Mouse (Mus musculus) forebrain, embryonic 11.5 days (tissue): ENCODE measurements at regions not wholly inside any gene's neighbourhood (a gene's known extent, or its start where the extent isn't known, plus 50 kb on each side); places are given as distances from the start of the nearest gene placed in this dataset.
A peak's percentile ranks its signal among the peaks of the same experiment; 100 is the strongest.

ENCODE experiments used
- ATAC-seq: fragments of 200-750 bp; cut with Nextera tagmentation; replicated peaks from 2 replicates; pipeline ENCODE4 v1.8.0; 2017; ENCODE audit warnings: moderate TSS enrichment; ENCODE audit not compliant: low FRiP score
- DNase-seq: peaks from one replicate; pipeline ENCODE4 v3.0.0-alpha.2; 2017; ENCODE audit warnings: low spot score
- H3K27ac ChIP-seq: fragments of 300-500 bp; sonication (generic); 2 replicates; pipeline ENCODE4 v1.5.1; 2014; ENCODE audit warnings: low read depth, low read length
- H3K27me3 ChIP-seq: fragments of 300-500 bp; sonication (generic); 2 replicates; pipeline ENCODE4 v1.6.1; 2014; ENCODE audit warnings: mild to moderate bottlenecking, low read length, mixed read lengths; ENCODE audit not compliant: control insufficient read depth, insufficient read depth
- H3K36me3 ChIP-seq: fragments of 300-500 bp; sonication (generic); 2 replicates; pipeline ENCODE4 v1.6.1; 2014; ENCODE audit warnings: mild to moderate bottlenecking, low read length, moderate library complexity, mixed read lengths; ENCODE audit not compliant: control insufficient read depth, insufficient read depth
- H3K4me1 ChIP-seq: fragments of 300-500 bp; sonication (generic); replicated peaks from 2 replicates; pipeline ENCODE4 v1.6.1; 2014; ENCODE audit warnings: low read length, mixed read lengths; ENCODE audit not compliant: control insufficient read depth, insufficient read depth
- H3K4me2 ChIP-seq: fragments of 300-500 bp; sonication (generic); 2 replicates; pipeline ENCODE4 v1.6.1; 2014; ENCODE audit warnings: low read depth, mild to moderate bottlenecking, low read length, moderate library complexity, mixed read lengths; ENCODE audit not compliant: severe bottlenecking
- H3K4me3 ChIP-seq: fragments of 300-500 bp; sonication (generic); 2 replicates; pipeline ENCODE4 v1.5.1; 2014; ENCODE audit warnings: low read depth, low read length
- H3K9ac ChIP-seq: fragments of 300-500 bp; sonication (generic); 2 replicates; pipeline ENCODE4 v1.6.1; 2014; ENCODE audit warnings: low read length
- H3K9me3 ChIP-seq: fragments of 300-500 bp; sonication (generic); 2 replicates; pipeline ENCODE4 v1.6.1; 2016; ENCODE audit warnings: low read length, mixed read lengths; ENCODE audit not compliant: control insufficient read depth
- WGBS: fragments of 180-500 bp; shearing (Covaris S2); extraction: QIAGEN DNeasy Blood & Tissue Kit; methylation state at CpG from one replicate; pipeline ENCODE4 v1.1.7; 2014; 5-methylcytosine and 5-hydroxymethylcytosine counted together

DNA sequence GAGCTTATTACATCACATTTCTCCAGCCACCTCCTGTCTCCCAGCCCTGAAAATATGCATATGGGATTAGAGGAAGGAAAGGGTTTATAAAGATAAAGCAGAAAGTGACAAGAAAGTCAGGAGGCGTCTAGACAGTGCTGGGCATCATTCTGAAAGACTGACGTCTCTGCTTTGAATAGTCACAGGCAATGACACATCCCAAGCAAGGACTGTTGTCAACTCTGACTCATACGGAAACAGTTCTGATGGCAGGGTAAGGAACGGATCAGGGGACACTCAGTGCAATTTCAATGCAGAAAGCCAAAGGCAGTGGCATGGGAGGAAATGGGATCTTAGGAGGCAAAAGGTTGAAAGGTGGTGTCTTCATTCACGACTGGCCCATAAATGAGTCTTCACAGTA is 380.9 kb upstream of the Cblb start:
- no peak for ATAC-seq
- WGBS = 82% methylated on average over 5 of the region's 5 CpGs
- Histone ChIP-seq H3K4me1 (no peaks in the 10 kb centered on the region), H3K9me3 (no peaks in the 10 kb centered on the region), H3K27me3 (no peaks in the 10 kb centered on the region), H3K27ac (no peak overlapping the region), H3K36me3 (no peaks in the 10 kb centered on the region), H3K9ac (no peak overlapping the region), H3K4me3 (no peak overlapping the region), H3K4me2 (no peak overlapping the region)
- DNase-seq = no peak

DNA sequence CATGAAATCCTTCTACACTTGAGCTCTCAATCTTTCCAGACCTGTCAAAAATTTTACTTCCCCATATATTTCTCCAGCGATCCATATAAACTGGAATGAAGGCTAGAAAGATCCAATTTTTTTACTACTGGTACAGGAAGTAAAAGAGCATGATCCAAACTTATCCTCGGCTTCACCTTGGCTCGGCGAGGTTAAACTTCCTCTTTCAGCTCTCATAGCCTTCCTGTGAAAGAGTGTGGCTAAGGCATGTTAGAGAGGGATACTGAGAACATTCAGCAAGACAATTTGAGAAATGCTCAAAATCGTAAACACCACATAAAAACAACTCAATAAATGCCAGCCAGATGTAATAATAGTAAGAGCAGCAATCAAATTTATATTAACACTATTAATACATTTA is 380.3 kb upstream of the Cblb start:
- Histone ChIP-seq H3K4me3 (no peak overlapping the region), H3K4me1 (no peaks in the 10 kb centered on the region), H3K36me3 (no peaks in the 10 kb centered on the region), H3K27me3 (no peaks in the 10 kb centered on the region), H3K4me2 (no peak overlapping the region), H3K9ac (no peak overlapping the region), H3K27ac (no peak overlapping the region), H3K9me3 (no peaks in the 10 kb centered on the region)
- WGBS = 93% methylated on average over 5 of the region's 5 CpGs
- no peak for ATAC-seq
- no peak for DNase-seq

DNA sequence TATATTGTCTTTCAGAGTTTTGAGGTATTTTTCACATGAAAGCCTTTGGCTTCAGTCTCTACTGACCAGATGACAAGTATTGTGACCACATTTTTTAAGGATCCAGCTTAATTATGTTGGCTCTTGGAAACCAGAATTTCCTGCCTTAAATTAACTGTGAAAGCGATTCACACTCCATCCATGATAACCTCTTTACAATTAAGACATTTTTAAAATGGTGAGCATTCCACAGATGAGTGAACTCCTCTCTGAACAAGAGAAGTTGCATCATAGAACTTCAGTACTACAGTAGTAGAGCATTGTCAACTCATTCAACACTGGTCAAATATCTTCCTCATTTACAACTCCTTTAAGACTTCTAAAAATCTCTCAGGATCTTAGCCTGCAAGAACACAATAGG is 369.3 kb upstream of the Cblb start:
- no peak overlapping the region for H3K4me3 ChIP-seq
- no peaks in the 10 kb centered on the region for H3K36me3 ChIP-seq
- no peaks in the 10 kb centered on the region for H3K4me1 ChIP-seq
- no peak overlapping the region for H3K4me2 ChIP-seq
- no peaks in the 10 kb centered on the region for H3K9me3 ChIP-seq
- ATAC-seq (no peak), DNase-seq (no peak)
- H3K27me3 ChIP-seq = no peaks in the 10 kb centered on the region
- no peak overlapping the region for H3K9ac ChIP-seq
- H3K27ac ChIP-seq = no peak overlapping the region
- WGBS = 86% methylated on average over 1 of the region's 1 CpGs

DNA sequence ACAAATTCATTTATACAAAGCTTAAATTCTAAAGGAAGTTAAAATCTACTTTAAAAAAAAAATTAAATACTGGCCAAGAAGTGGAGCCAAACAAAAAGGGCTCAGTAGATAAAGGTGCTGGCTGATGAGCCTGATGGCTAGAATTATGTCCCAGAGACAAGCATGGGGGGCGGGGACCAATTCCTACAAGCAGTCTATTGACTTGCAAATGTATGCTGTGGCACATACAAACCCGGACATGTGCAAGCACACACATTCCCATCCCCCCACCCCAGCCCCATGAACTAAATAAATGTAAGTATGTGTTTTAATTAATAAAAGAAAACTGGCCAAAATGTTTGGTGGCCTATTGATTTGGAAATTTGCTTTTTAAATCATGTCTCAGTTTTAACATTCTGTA is 366.7 kb upstream of the Cblb start:
- H3K4me1 ChIP-seq = no peaks in the 10 kb centered on the region
- H3K4me3 ChIP-seq = no peak overlapping the region
- 53% methylated on average over 2 of the region's 2 CpGs for WGBS
- H3K27ac ChIP-seq = no peak overlapping the region
- H3K4me2 ChIP-seq = no peak overlapping the region
- ATAC-seq (peak; percentile 44; the same call in 1 of the 2 replicates), DNase-seq (no peak)
- H3K27me3 ChIP-seq = no peaks in the 10 kb centered on the region
- no peak overlapping the region for H3K9ac ChIP-seq
- no peaks in the 10 kb centered on the region for H3K36me3 ChIP-seq
- H3K9me3 ChIP-seq = no peaks in the 10 kb centered on the region

DNA sequence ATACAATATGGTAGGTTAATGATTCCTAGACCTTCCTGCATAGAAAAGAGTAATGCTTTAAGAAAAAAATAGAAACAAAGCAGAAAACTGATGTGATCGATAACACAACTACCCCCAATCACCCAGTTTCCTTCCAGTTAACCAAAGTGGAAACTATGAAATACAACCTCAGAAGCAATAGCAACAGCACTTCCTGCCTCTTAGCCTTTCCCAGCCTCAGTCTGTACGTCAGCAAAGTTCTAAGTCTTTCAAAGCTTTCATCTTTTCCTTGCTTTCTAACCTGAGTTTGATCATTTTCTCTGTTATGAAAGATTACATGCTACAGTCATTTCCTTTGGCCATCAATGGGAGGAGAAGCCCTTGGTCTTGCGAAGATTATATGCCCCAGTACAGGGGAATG is 355.9 kb upstream of the Cblb start:
- Histone ChIP-seq H3K27ac (no peak overlapping the region), H3K27me3 (no peaks in the 10 kb centered on the region), H3K36me3 (no peaks in the 10 kb centered on the region), H3K9ac (no peak overlapping the region), H3K4me3 (no peak overlapping the region), H3K4me2 (no peak overlapping the region), H3K4me1 (no peaks in the 10 kb centered on the region), H3K9me3 (no peaks in the 10 kb centered on the region)
- DNase-seq (no peak), ATAC-seq (no peak)
- 97% methylated on average over 3 of the region's 3 CpGs for WGBS

DNA sequence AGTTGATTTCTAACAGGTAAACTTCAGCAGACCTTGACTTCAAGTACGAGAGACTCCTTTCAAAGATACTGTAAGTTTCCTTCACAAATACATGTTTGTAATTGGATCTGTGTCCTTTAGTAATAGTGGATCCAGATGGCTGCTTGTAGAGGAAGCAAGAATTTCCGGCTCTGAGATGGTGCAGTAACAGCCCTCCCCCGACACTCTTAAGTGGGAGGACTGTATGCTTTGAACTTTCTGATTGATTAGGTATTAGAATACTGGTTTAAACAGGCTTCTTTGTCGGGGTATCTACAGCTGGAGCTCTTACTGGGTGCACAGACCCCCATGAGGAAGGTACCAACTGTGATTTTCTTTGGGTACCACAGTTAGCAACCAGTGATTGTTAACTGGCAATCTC is 355.0 kb upstream of the Cblb start:
- Histone ChIP-seq H3K9ac (no peak overlapping the region), H3K27ac (no peak overlapping the region), H3K36me3 (no peaks in the 10 kb centered on the region), H3K27me3 (no peaks in the 10 kb centered on the region), H3K4me2 (no peak overlapping the region), H3K4me3 (no peak overlapping the region), H3K4me1 (no peaks in the 10 kb centered on the region), H3K9me3 (no peaks in the 10 kb centered on the region)
- WGBS = 65% methylated on average over 4 of the region's 4 CpGs
- no peak for ATAC-seq
- DNase-seq = no peak

DNA sequence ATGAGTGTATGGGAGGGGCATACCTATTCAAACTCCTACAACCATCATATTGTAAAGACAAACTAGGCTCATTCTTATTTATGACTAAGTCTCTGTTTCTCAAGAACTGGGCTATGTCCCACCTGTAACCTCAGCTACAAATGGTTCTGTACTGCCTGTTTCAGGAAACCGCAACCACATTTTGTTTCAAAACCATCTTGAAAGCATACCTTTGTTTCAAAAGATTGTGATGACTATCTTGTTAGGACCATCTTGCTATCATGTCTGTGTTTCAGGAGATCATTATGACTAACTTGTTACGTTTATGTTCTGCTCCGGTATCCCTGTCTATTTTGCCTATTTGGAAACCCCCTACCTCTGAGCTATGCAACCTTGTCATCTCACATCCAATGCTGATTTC is 340.2 kb upstream of the Cblb start:
- DNase-seq (no peak), ATAC-seq (no peak)
- Histone ChIP-seq H3K27me3 (no peaks in the 10 kb centered on the region), H3K4me2 (no peak overlapping the region), H3K9me3 (no peaks in the 10 kb centered on the region), H3K4me1 (no peaks in the 10 kb centered on the region), H3K36me3 (no peaks in the 10 kb centered on the region), H3K27ac (no peak overlapping the region), H3K4me3 (no peak overlapping the region), H3K9ac (no peak overlapping the region)
- 98% methylated on average over 3 of the region's 3 CpGs for WGBS

DNA sequence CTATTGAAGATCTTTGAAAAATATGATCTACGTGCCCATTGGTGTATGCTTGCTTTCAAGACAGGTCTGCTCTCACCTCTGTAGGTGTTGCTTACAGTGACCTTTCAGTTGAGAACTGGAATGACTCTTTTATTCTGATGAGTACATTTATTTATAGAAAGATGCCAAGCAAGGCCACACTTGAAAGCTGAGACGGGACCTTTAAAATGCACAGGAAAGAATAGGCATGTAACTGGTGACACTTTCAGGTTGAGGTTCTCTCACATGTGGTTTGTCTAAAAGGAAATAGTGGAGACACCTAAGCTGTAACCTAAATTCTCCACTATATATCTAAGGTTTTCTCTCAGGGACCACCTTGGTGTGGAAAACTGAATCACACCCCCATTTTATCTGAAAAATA is 326.0 kb upstream of the Cblb start:
- Histone ChIP-seq H3K36me3 (no peaks in the 10 kb centered on the region), H3K4me2 (no peak overlapping the region), H3K4me1 (no peaks in the 10 kb centered on the region), H3K4me3 (no peak overlapping the region), H3K9me3 (no peaks in the 10 kb centered on the region), H3K27me3 (no peaks in the 10 kb centered on the region), H3K27ac (no peak overlapping the region), H3K9ac (no peak overlapping the region)
- ATAC-seq (no peak), DNase-seq (no peak)
- 83% methylated on average over 2 of the region's 2 CpGs for WGBS

DNA sequence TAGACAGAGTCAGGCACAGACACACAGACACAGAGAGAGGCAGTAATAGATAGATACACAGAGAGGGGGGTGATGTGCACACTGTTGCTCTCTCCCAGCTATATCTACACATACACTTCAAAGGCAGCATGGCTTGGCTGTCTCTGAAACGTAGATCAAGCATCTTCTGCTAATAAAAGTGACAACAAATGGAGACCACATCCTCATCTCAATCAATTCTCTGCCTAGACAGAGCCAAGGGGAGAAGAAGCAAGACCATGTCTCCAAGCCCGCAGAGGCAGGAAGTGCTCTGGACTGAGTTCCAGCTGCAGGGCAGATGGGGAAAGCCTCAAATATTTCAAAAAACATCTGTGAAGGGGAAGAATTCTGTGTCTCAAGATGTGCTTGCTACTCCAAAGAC is 312.3 kb upstream of the Cblb start:
- Histone ChIP-seq H3K36me3 (no peaks in the 10 kb centered on the region), H3K9ac (no peak overlapping the region), H3K9me3 (no peaks in the 10 kb centered on the region), H3K4me3 (no peak overlapping the region), H3K4me1 (no peaks in the 10 kb centered on the region), H3K27ac (no peak overlapping the region), H3K27me3 (no peaks in the 10 kb centered on the region), H3K4me2 (no peak overlapping the region)
- no peak for ATAC-seq
- DNase-seq = no peak
- WGBS = 91% methylated on average over 2 of the region's 2 CpGs
